In the genomic region with DNA sequence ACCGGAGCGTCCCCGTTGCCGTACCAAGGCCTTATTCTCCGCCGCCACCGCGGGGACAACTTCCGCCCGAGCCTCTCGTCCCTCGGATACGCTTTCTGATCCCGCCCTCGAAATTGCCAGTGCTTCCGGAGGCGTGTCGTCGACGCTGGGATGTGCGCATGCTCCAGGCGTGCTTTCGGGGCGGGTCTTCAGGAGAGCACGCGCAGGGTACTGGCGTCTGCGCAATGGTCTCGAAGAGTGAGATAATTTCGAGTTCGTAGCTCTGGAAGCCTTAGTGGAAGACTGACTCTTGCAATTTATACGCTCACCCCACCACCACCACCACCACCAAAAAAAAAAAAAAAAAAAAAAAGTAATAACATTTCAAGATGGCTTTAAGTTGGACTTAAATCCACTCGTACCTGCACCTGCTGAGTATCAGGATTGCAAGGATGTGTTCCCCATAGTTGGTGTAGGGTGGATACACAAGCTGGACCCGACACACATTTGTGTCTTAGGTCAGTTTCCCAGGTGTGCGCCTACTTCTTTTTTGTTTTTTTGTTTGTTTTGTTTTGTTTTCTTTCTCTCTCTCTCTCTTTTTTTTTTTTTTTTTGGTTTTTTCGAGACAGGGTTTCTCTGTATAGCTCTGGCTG, we compare ENCODE assay signal across 8 mouse cellular contexts. TPM values are rescaled to one million over a fixed set of nuclear protein-coding genes. Genes with fewer than 3 reads are reported as not detected.
DNase-seq lines count a peak whose midpoint lies in the region; ATAC-seq and TF ChIP-seq lines count a peak whose summit lies in the region.

A gene (minus strand): TSS at position 94 of the 632 bp plus-strand sequence.

- H3K79me2 ChIP-seq in liver, adult 2 months (ENCODE audit: control insufficient read depth, insufficient read depth, low read length): peaks cover 23% of the 10 kb centered on the region
- peaks cover 36% of the 10 kb centered on the region for H3K79me2 ChIP-seq in myocyte (ENCODE audit: control insufficient read depth, insufficient read depth)

- no peaks in the 10 kb centered on the region for H3K9me3 ChIP-seq in heart, embryonic 11.5 days (replicated peaks; ENCODE audit: control insufficient read depth, low read length)
- H3K9me3 ChIP-seq in kidney, embryonic 16.5 days (ENCODE audit: low read length): peaks cover 5% of the 10 kb centered on the region; the same call in 1 of the 2 replicates

- TF ChIP-seq CTCF in liver, adult 2 months (IDR thresholded peaks at IDR 0.05; ENCODE audit: low read depth, low read length): no peak

- ATAC-seq in erythroblast, adult 5-6 weeks (replicated peaks; ENCODE audit: low FRiP score, poor library complexity, severe bottlenecking): peak; percentile 99
- ATAC-seq in heart, embryonic 11.5 days (replicated peaks; ENCODE audit: insufficient number of reproducible peaks, low FRiP score, low TSS enrichment): peak; percentile 94
- peak; percentile 95 for ATAC-seq in kidney, embryonic 16.5 days (ENCODE audit: low FRiP score, low TSS enrichment)

- H3K4me3 ChIP-seq in heart, embryonic 11.5 days (ENCODE audit: low read depth, low read length): peak within 1 kb of the TSS; percentile 92
- peak within 1 kb of the TSS; percentile 78 for H3K4me3 ChIP-seq in kidney, embryonic 16.5 days (ENCODE audit: low read length)
- H3K4me3 ChIP-seq in liver, adult 2 months (ENCODE audit: insufficient read depth, low read depth, low read length): peak within 1 kb of the TSS; percentile 86
- peak within 1 kb of the TSS; percentile 74 for H3K4me3 ChIP-seq in myocyte

- peak within 1 kb of the TSS; percentile 57; the same call in 1 of the 2 replicates for H3K27ac ChIP-seq in heart, embryonic 11.5 days (ENCODE audit: low read depth, low read length)
- peak within 1 kb of the TSS; percentile 72 for H3K27ac ChIP-seq in kidney, embryonic 16.5 days (ENCODE audit: low read length)
- H3K27ac ChIP-seq in liver, adult 2 months (replicated peaks; ENCODE audit: insufficient read depth, low read depth, low read length): peak within 1 kb of the TSS; percentile 91

- H3K9ac ChIP-seq in heart, embryonic 11.5 days (ENCODE audit: low read depth, low read length): peak within 1 kb of the TSS; percentile 96
- peak within 1 kb of the TSS; percentile 95 for H3K9ac ChIP-seq in kidney, embryonic 16.5 days (replicated peaks; ENCODE audit: low read length)
- peak within 1 kb of the TSS; percentile 95 for H3K9ac ChIP-seq in liver, adult 2 months (ENCODE audit: low read depth, low read length)

- H3K27me3 ChIP-seq in heart, embryonic 11.5 days (ENCODE audit: control insufficient read depth, insufficient read depth, low read length): no peaks in the 10 kb centered on the region
- no peaks in the 10 kb centered on the region for H3K27me3 ChIP-seq in kidney, embryonic 16.5 days (ENCODE audit: insufficient read depth, low read length)
- no peaks in the 10 kb centered on the region for H3K27me3 ChIP-seq in liver, adult 2 months (ENCODE audit: control insufficient read depth, insufficient read depth, low read length)
- peaks cover 10% of the 10 kb centered on the region for H3K27me3 ChIP-seq in myocyte (ENCODE audit: control insufficient read depth, insufficient read depth, insufficient read length)
- H3K27me3 ChIP-seq in splenic B cell, adult 2 months (ENCODE audit: control insufficient read depth, insufficient read depth, low read length, poor library complexity, severe bottlenecking): no peaks in the 10 kb centered on the region

- H3K4me2 ChIP-seq in heart, embryonic 11.5 days: peak within 1 kb of the TSS; percentile 87
- peak within 1 kb of the TSS; percentile 57 for H3K4me2 ChIP-seq in kidney, embryonic 16.5 days (replicated peaks; ENCODE audit: low read depth, low read length)
- peak within 1 kb of the TSS; percentile 91 for H3K4me2 ChIP-seq in myocyte (ENCODE audit: low read depth)

- no peaks in the 10 kb centered on the region for H3K36me3 ChIP-seq in heart, embryonic 11.5 days (ENCODE audit: control insufficient read depth, insufficient read depth, low read length)
- H3K36me3 ChIP-seq in kidney, embryonic 16.5 days (ENCODE audit: insufficient read depth, low read length): peaks cover 12% of the 10 kb centered on the region
- H3K36me3 ChIP-seq in liver, adult 2 months (ENCODE audit: control insufficient read depth, insufficient read depth, low read length): peaks cover 13% of the 10 kb centered on the region
- H3K36me3 ChIP-seq in myocyte (ENCODE audit: control insufficient read depth, insufficient read depth): peaks cover 12% of the 10 kb centered on the region
- H3K36me3 ChIP-seq in splenic B cell, adult 2 months (ENCODE audit: control insufficient read depth, insufficient read depth, low read length, poor library complexity, severe bottlenecking): peaks cover 2% of the 10 kb centered on the region; the same call in 1 of the 2 replicates

- H3ac ChIP-seq in myocyte (ENCODE audit: control insufficient read depth, insufficient read length): peak within 1 kb of the TSS; percentile 68

- peak; percentile 95 to 96 for DNase-seq in B cell, adult 2 months
- peak; percentile 98 for DNase-seq in brain, adult 2 months (ENCODE audit: low read depth, low spot score)
- peak; percentile 86 for DNase-seq in liver, adult 2 months (ENCODE audit: extremely low read depth, low read depth, low spot score)
- peak; percentile 97 for DNase-seq in splenic B cell, adult 2 months (ENCODE audit: low read depth, low spot score)

- peak; percentile 90 for TF ChIP-seq POLR2A in liver, adult 2 months (IDR thresholded peaks at IDR 0.05; ENCODE audit: extremely low read depth, insufficient read depth, low read length)
- TF ChIP-seq POLR2A in myocyte (IDR thresholded peaks at IDR 0.05; ENCODE audit: insufficient read length, low read depth): peak; percentile 89

- WGBS in heart, embryonic 11.5 days (ENCODE audit: insufficient replicate concordance): 5% methylated on average over 36 of the region's 36 CpGs
- WGBS in kidney, embryonic 16.5 days: 6% methylated on average over 36 of the region's 36 CpGs
- 5% methylated on average over 36 of the region's 36 CpGs for WGBS in liver, adult 2 months

- peaks cover 14% of the 10 kb centered on the region for H3K4me1 ChIP-seq in heart, embryonic 11.5 days (ENCODE audit: control insufficient read depth, insufficient read depth, low read length)
- H3K4me1 ChIP-seq in kidney, embryonic 16.5 days (ENCODE audit: insufficient read depth, low read length): peaks cover 22% of the 10 kb centered on the region
- peaks cover 21% of the 10 kb centered on the region for H3K4me1 ChIP-seq in liver, adult 2 months (ENCODE audit: control insufficient read depth, insufficient read depth, low read length)

TF ChIP-seq in myocyte, 11 proteins besides CTCF, POLR2A, EP300 and RAD21:
- no peak for TF ChIP-seq SRF (IDR thresholded peaks at IDR 0.05; ENCODE audit: control insufficient read depth, insufficient read length, low read depth)
- TF ChIP-seq MAX (IDR thresholded peaks at IDR 0.05; ENCODE audit: low read depth): peak; percentile 35
- peak; percentile 80 for TF ChIP-seq POLR2AphosphoS2 (IDR thresholded peaks at IDR 0.05; ENCODE audit: insufficient read length, low read depth)

RNA-seq across cellular contexts. Expression of the gene that starts here (rescaled TPM):
- total RNA-seq in erythroblast, adult 5-6 weeks (2015; ENCODE audit: low replicate concordance): 3.6 and 4.8 TPM in 2 replicates
- 7.8 and 10.2 TPM in 2 replicates for total RNA-seq in erythroblast, adult 5-6 weeks (2017; ENCODE audit: low replicate concordance)
- polyA plus RNA-seq in heart, embryonic 11.5 days (2014; fragmentation: Nextera tagmentation; extraction: Ambion mirVana): 12.8 and 16.8 TPM in 2 replicates
- polyA plus RNA-seq in kidney, embryonic 16.5 days (2015; fragmentation: Nextera tagmentation; extraction: Ambion mirVana): 17.7 and 20.8 TPM in 2 replicates
- total RNA-seq in liver, adult 2 months (2014; rRNA removed): 19.6 and 21.6 TPM in 2 replicates
- 8.5 and 9.0 TPM in 2 replicates for polyA plus RNA-seq in liver, adult 2 months (2012; rRNA removed)
- polyA plus RNA-seq in myocyte (2012; fragmentation: generic; extraction: Trizol): 10.5 TPM

Comparison
In these comparisons a context has a peak if more than half of its experiments do, and no peak if none do; other contexts are left out.
1. Peak in every context shown above with its lines: DNase-seq, ATAC-seq, H3K4me3 ChIP-seq and H3K27ac ChIP-seq.